Mouse (Mus musculus) heart, adult 2 months (tissue): ENCODE measurements around the gene Ager. TPM values are rescaled to one million over a fixed set of nuclear protein-coding genes. Genes with fewer than 3 reads are reported as not detected.
A peak's percentile ranks its signal among the peaks of the same experiment; 100 is the strongest.

ENCODE experiments used
- DNase-seq, 2 experiments: peaks; one replicate each; pipeline ENCODE4 v3.0.0; 2021
- H3K27ac ChIP-seq: fragments of 200-600 bp; 2 replicates; pipeline ENCODE4 v1.8.1; 2022
- H3K27me3 ChIP-seq: fragments of 200-500 bp; 2 replicates; pipeline ENCODE4 v1.6.1; 2012; ENCODE audit warnings: mild to moderate bottlenecking, low read length, inconsistent platforms, mixed read lengths; ENCODE audit not compliant: control insufficient read depth, insufficient read depth
- H3K36me3 ChIP-seq: fragments of 200-500 bp; 2 replicates; pipeline ENCODE4 v1.6.1; 2012; ENCODE audit warnings: low read length, inconsistent platforms; ENCODE audit not compliant: control insufficient read depth, insufficient read depth
- H3K4me1 ChIP-seq: fragments of 200-500 bp; 2 replicates; pipeline ENCODE4 v1.6.1; 2011; ENCODE audit warnings: low read length; ENCODE audit not compliant: control insufficient read depth, insufficient read depth
- H3K4me3 ChIP-seq: fragments of 200-600 bp; 2 replicates; pipeline ENCODE4 v1.8.1; 2022
- H3K79me2 ChIP-seq: fragments of 200-500 bp; replicated peaks from 2 replicates; pipeline ENCODE4 v1.6.1; 2012; ENCODE audit warnings: mild to moderate bottlenecking, inconsistent platforms, low read length, moderate library complexity, mixed read lengths; ENCODE audit not compliant: control insufficient read depth, insufficient read depth
- H3K9ac ChIP-seq: fragments of 200-500 bp; 2 replicates; pipeline ENCODE4 v1.6.1; 2012; ENCODE audit warnings: low read depth, mild to moderate bottlenecking, control low read depth, inconsistent platforms, low read length, mixed read lengths
- CTCF ChIP-seq: fragments of 200-600 bp; IDR thresholded peaks from 2 replicates; pipeline ENCODE4 v1.8.1; 2022; ENCODE audit warnings: antibody characterized with exemption, mild to moderate bottlenecking, moderate library complexity
- EP300 ChIP-seq: fragments of 200-500 bp; IDR thresholded peaks from 2 replicates; pipeline ENCODE4 v1.6.1; 2011; ENCODE audit warnings: low read depth, low read length, control low read depth; ENCODE audit not compliant: insufficient read depth
- POLR2A ChIP-seq: fragments of 200-500 bp; IDR thresholded peaks from 2 replicates; pipeline ENCODE4 v1.6.1; 2011; ENCODE audit warnings: mild to moderate bottlenecking, low read depth, low read length, control low read depth; ENCODE audit not compliant: insufficient read depth
- WGBS: fragments of 180-500 bp; shearing (Covaris S2); methylation state at CpG from one replicate; pipeline ENCODE4 v1.1.7; 2018; 5-methylcytosine and 5-hydroxymethylcytosine counted together
- intact Hi-C: fragments of 180-260 bp; cut with DNase I; formaldehyde crosslinking; loops from one replicate; pipeline ENCODE4 v1.15.1; 2025
- polyA plus RNA-seq: library from polyadenylated mRNA; depleted of rRNA; stranded (reverse); fragments of >200 nt; gene quantifications from 2 replicates; pipeline ENCODE4 v1.2.3, GENCODE M21; 2012
- total RNA-seq, 2 experiments: library from RNA; stranded (reverse); gene quantifications; 2 replicates each; pipeline ENCODE4 v1.2.3; 2021

Gene Ager
- total and polyA plus RNA-seq, 3 experiments, result 0.14 to 2.2 (median 0.18) TPM

GRCm38 (mm10) chr17:34559116-34559515, 38.5 kb upstream of the Ager start:
- H3K79me2 ChIP-seq, result no peaks in the 10 kb centered on the region
- no peaks in the 10 kb centered on the region for H3K27me3 ChIP-seq
- H3K9ac ChIP-seq, result no peak overlapping the region
- TF ChIP-seq POLR2A, result no peak
- TF ChIP-seq EP300, result no peak
- TF ChIP-seq CTCF, result no peak
- H3K27ac ChIP-seq, result no peak overlapping the region
- no peak for DNase-seq
- peaks cover 5% of the 10 kb centered on the region for H3K4me1 ChIP-seq
- WGBS, result 69% methylated on average over 7 of the region's 7 CpGs
- intact Hi-C loops, result loop anchor here (5.0 kb wide), 2 partner anchors 58 to 122 kb away; partner anchors contain the start of gene Egfl8
- no peaks in the 10 kb centered on the region for H3K36me3 ChIP-seq
- H3K4me3 ChIP-seq, result no peak overlapping the region

- no peak for DNase-seq
- no peak overlapping the region for H3K27ac ChIP-seq
- intact Hi-C loops, result loop anchor here (5.0 kb wide), 2 partner anchors 57 to 123 kb away; partner anchors contain the start of gene Egfl8
- no peaks in the 10 kb centered on the region for H3K36me3 ChIP-seq
- peaks cover 5% of the 10 kb centered on the region for H3K4me1 ChIP-seq
- WGBS, result 32% methylated on average over 15 of the region's 15 CpGs
- H3K79me2 ChIP-seq, result no peaks in the 10 kb centered on the region
- no peak overlapping the region for H3K4me3 ChIP-seq
- no peaks in the 10 kb centered on the region for H3K27me3 ChIP-seq
- no peak overlapping the region for H3K9ac ChIP-seq
- TF ChIP-seq POLR2A (no peak), CTCF (0 out of 2 replicates have a peak, but pooled peaks have one; percentile 4)
These were observed 37.8 kb upstream of the Ager start for GRCm38 (mm10) chr17:34559895-34560294.

DNA sequence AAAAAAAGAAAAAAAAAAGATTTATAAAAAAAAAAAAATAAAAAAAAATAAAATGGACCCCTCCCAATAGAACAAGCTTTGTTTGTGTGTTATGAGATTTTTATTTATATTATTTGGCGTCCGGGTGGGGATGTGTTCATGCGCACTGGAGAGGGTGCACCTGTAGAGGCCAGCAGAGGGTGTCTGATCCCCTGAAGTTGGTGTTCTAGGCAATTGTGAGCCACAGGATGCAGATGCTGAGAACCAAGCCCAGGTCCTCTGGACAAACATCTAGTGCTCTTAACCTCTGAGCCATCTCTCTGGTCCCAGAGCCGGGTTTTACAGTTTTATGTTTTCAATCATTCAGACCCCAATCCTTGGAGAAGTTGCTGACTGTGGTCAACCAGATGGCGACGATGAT, 37.2 kb upstream of the Ager start:
- Histone ChIP-seq H3K4me1 (peaks cover 6% of the 10 kb centered on the region), H3K9ac (no peak overlapping the region), H3K79me2 (no peaks in the 10 kb centered on the region), H3K27ac (no peak overlapping the region), H3K27me3 (no peaks in the 10 kb centered on the region), H3K36me3 (no peaks in the 10 kb centered on the region), H3K4me3 (no peak overlapping the region)
- intact Hi-C loops, result no loop called here
- no peak for DNase-seq
- TF ChIP-seq EP300, result no peak
- TF ChIP-seq CTCF, result no peak
- no peak for TF ChIP-seq POLR2A
- WGBS, result 94% methylated on average over 6 of the region's 6 CpGs

GRCm38 (mm10) chr17:34561200-34561599, 36.5 kb upstream of the Ager start:
- Histone ChIP-seq H3K79me2 (no peaks in the 10 kb centered on the region), H3K27me3 (no peaks in the 10 kb centered on the region), H3K4me1 (peaks cover 5% of the 10 kb centered on the region), H3K4me3 (no peak overlapping the region), H3K36me3 (no peaks in the 10 kb centered on the region), H3K27ac (peak overlapping the region; percentile 58), H3K9ac (no peak overlapping the region)
- no peak for TF ChIP-seq CTCF
- TF ChIP-seq EP300, result no peak
- no peak for TF ChIP-seq POLR2A
- DNase-seq, result no peak
- intact Hi-C loops, result no loop called here
- WGBS, result 34% methylated on average over 8 of the region's 8 CpGs

- TF ChIP-seq CTCF (no peak), EP300 (no peak), POLR2A (no peak)
- H3K79me2 ChIP-seq, result no peaks in the 10 kb centered on the region
- H3K4me1 ChIP-seq, result peaks cover 3% of the 10 kb centered on the region
- no peaks in the 10 kb centered on the region for H3K27me3 ChIP-seq
- 60% methylated on average over 3 of the region's 3 CpGs for WGBS
- 0 out of 2 replicates have a peak overlapping the region, but pooled peaks have one; percentile 97 for H3K27ac ChIP-seq
- no peaks in the 10 kb centered on the region for H3K36me3 ChIP-seq
- no peak overlapping the region for H3K9ac ChIP-seq
- no peak for DNase-seq
- H3K4me3 ChIP-seq, result no peak overlapping the region
- intact Hi-C loops, result no loop called here
These were observed 35.1 kb upstream of the Ager start for GRCm38 (mm10) chr17:34562595-34562994.

DNA sequence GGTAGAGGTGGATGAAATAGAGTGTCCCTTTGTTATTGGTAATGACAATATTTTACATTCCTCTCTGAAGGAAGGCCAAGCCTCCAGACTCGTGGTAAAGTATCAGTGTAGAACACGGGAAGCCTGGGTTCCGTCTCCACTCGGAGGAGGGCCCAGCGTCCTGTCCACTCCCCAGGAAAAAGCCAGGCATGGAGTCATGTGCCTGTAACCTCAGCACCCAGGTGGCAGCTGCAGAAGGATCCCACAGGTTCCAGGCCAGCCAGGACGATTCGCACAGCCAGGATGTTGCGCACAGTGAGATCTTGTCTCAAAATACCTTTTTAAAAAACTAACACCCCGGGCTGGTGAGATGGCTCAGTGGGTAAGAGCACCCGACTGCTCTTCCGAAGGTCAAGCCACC, 34.3 kb upstream of the Ager start:
- TF ChIP-seq EP300 (no peak), POLR2A (no peak), CTCF (no peak)
- Histone ChIP-seq H3K4me1 (peaks cover 3% of the 10 kb centered on the region), H3K79me2 (no peaks in the 10 kb centered on the region), H3K9ac (no peak overlapping the region), H3K36me3 (no peaks in the 10 kb centered on the region), H3K4me3 (no peak overlapping the region), H3K27ac (peak overlapping the region; percentile 97), H3K27me3 (no peaks in the 10 kb centered on the region)
- intact Hi-C loops, result no loop called here
- DNase-seq, result no peak
- 56% methylated on average over 11 of the region's 11 CpGs for WGBS
